Mouse (Mus musculus): ENCODE measurements around the gene Ybx3.

Ybx3 gene

GRCm38 (mm10) chr6:131327076-131327475 lies 61.2 kb downstream of the Ybx3 start:
- no peak for DNase-seq (ENCODE audit: low spot score)

- DNase-seq (ENCODE audit: low spot score) = no peak
Observed at GRCm38 (mm10) chr6:131321854-131322639, 66.2 kb downstream of the Ybx3 start.

GRCm38 (mm10) chr6:131316155-131317101 lies 71.8 kb downstream of the Ybx3 start:
- no peak for DNase-seq (ENCODE audit: low spot score)

All from embryo, embryonic 10.5 days (tissue).